Mouse (Mus musculus) T-helper 2 cell (primary cell): ENCODE measurements around the gene Ank3.

ENCODE experiments used
- in situ Hi-C: fragments of 300-600 bp; cut with MboI, MseI; formaldehyde crosslinking; loops from one replicate; pipeline ENCODE4 v1.15.1; 2025; ENCODE audit warnings: high pct_unique_total_duplicates

The Ank3 gene

DNA sequence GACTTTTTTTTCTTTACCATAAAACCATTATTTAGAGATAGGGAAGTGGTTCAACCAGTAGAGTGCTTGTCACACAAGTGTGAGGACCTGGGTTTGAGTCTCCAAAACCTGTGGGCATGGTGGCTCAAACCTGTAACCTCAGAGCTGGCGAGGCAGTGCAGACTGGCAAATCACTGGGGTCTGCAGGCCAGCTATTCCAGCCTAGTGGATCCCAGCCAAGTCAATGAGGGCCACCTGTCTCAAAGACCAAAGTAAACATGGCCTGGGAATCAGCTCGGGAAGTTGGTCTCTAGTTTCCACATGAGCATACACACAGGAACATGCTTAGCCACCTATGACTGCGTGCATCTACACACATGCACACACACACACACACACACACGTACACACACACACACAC, 552.9 kb downstream of the Ank3 start:
- in situ Hi-C loops, result no loop called here

DNA sequence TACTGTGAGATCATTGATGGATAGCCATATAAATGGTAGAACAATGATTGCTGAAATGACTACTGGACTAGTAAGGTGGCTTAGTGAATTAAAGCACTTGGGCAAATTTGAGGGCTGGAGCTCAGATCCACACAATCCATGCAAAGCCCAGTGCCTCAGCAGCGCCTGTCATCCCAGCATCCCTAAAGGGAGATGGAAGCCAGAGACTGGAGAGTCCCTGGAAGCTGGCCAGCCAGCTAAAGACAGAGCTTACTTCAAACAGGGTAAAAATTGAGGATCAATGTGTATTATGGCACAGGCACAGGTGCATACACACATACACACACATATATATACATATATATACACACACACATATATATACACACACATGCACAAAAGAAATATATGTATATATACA, 553.7 kb downstream of the Ank3 start:
- in situ Hi-C loops, result no loop called here

DNA sequence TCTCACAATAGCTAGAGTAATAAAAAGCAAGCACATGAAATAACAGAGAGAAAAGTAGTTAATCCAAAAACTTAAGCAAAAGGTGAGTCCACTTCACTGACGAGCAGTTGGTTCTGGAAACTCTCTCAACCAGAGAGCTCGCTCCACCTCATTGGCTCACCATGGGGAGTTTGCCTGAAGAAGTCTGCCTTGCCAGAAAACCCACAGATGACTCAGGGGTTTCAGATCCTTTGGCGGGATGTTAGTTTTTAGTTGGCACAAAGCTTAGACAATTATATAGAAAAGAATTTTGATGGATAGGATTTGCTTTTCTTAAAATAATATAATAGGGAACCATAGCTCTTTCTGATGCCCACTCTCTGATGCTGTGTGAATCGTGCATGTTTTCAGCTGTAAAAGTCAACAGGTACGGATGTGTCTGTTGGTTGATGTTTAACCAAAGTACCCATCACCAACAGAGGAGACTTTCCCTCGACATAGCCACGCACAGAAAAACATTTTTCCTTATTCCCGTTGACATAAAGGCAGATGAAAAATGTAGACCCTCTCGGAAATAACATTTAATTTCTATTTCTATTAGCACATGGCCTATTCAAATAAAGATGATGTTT, 556.2 kb downstream of the Ank3 start:
- in situ Hi-C loops, result loop anchor here (5.0 kb wide), 1 partner anchor 87 kb away; no protein-coding TSS in a partner anchor

DNA sequence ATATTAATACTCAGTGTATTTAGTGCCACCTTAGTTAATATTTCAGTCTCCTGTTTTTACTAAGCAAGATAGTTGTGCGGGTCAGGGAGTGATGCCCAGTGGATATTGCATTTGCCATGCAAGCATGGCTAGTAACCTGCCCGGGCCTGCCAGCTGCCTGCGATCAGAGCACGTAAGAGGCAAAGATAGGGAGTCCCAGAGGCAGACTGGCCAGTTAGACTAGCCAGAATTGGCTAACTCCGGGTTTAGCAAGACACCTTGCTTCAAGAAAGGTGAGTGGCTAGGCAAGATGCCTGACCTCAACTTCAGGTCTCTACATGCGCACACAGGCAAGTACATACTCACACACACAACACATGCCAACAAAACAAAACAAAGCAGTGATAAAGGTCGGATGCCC, 563.7 kb downstream of the Ank3 start:
- in situ Hi-C loops, result no loop called here

DNA sequence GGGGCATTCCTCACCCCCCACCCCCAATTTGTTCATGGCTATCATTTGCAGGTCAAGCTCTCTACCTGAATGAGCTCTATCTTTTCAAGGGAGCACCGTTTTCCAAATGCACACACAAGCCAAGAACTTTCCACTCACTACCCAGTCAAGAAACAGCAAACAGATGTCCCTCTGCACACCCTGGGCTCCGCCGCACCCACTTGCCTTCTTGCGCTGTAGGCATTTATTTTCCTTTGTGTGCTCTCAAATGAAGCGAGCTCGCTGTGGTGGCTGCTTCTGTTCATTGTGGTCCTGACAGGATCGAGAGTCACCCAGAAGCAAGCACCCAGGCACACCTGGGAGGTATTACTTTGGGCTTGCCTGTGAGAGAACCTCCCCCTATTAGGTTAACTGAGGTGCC, 564.4 kb downstream of the Ank3 start:
- in situ Hi-C loops, result no loop called here

DNA sequence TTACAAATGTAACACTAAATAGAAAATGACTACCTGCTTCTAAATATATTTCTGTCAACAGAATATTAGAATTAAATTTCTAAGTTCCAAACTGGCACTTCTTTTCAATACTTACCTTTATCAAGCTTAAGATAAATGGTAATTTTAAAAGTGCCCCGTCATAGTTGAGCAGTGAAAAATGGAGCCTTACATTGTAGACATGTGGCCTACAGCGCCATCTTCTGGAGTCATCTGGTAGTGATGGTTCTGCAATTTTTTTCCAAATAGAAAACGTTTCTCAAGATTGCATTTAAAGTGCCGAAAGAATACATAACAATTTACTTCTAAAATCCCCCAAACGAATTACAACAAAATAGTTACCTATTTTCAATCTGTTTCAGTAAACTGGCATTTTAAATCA, 566.0 kb downstream of the Ank3 start:
- in situ Hi-C loops, result no loop called here

DNA sequence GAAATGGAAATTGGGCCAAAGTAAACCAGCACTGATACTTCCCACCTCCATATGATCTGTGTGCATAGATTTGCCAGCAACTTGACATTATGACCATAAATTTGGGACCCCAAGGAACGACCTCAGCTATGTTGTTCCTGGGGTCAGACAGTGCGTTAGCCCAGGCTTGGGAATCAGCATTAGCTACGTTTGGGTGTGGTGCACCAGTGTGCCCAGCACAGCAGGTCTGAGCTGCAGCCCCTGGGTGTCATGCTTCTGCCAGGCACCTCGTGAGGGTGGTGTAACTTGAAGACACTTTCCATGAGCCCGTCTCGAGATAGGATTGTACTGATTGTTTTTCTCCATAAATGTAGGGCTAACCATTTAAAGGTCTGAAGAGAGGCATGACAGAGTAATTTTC, 566.5 kb downstream of the Ank3 start:
- in situ Hi-C loops, result no loop called here

DNA sequence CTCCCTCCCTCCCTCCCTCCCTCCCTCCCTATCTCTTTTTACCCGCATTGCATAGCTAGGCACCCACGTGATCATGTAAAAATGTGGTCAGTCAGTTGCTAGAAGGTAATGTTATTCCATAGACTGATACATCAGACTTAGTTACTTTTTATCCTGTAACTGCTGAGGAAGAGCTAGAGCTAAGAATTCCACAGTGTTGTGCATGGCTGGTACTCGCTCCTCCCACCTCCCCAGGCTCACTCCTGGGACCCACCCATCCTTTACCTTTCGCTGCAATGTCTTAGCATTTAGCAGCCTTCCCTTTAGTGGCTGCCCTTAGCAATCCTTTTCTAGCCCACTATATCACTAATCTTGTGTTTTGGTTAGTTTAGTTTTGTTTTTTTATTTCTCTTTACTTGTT, 569.4 kb downstream of the Ank3 start:
- in situ Hi-C loops, result no loop called here

DNA sequence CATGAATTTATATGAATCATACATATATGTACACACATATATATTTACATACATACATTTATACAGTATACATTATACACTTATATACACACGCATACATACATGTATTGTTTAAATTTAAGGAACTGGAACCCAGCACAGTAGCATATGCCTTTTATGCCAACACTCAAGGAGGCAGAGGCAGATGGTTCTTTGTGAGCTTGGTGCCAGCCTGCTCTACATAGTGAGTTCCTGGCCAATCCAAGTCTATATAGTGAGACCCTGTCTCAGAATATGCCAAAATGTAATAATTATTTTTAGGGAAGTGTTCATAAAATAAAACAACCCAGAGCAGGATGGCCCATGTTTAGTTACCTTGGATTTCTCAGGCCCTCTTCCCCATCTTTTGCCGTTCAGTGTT, 581.1 kb downstream of the Ank3 start:
- in situ Hi-C loops, result no loop called here

DNA sequence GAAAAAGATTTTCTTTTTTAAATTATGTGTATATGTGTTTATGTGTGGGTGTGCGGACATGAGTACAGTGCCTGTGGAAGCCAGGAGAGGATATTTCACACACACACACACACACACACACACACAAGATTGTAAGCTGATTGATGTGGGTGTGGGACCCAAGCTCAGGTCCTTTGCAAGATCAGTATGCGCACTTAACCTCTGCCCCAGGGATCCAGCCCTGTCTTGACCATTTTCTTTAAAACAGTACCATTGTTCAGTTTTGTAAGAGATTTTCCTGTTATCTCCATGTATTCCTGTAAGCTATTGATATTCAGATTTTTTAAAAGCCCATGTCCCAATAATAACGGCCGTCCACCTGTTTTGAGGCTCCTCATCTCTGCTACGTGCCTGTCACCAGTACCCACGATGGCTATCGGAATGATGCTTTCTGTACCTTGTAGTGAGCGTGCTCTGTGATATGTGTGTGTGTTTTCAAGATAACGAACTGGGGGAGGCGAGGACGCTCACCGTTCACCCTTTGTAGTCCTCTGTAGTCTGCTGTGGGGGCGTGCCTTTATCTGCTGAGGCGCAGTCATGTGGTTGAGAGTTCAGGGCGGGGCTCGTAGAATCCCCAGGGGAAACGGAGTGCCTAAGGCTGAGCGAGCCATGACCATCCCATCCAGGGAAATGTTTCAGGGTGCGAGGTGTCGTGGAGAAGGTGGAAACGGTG, 583.0 kb downstream of the Ank3 start:
- in situ Hi-C loops, result no loop called here

DNA sequence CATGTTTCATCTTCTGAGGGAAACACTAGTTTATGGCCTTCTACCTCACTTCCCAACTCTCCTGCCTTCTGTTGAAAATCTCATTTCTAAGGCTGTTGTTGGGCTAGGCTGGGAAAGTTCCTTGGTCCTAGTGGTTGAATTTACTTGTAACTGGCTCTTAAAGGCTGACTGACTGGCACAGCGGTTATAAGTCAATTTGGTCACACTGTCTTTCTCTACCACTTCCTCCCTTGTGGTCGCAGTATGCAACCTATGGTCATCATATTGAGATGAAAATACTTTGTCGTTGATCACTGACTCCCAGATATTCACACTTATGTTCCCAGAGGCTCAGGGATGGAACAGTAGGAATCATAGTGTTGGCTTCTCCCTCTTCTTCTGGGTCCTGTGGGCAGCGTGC, 584.1 kb downstream of the Ank3 start:
- in situ Hi-C loops, result no loop called here

DNA sequence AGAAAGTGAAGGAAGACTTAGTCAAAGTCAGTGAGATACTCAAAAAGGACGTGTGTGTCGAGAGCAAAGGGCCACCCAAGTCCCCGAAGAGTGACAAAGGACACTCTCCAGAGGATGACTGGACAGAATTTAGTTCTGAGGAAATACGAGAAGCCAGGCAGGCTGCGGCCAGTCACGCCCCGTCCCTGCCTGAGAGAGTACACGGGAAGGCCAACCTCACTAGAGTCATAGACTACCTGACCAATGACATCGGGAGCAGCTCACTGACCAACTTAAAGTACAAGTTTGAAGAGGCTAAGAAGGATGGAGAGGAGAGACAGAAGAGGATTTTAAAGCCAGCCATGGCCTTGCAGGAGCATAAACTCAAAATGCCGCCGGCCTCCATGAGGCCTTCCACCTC, 588.9 kb downstream of the Ank3 start:
- in situ Hi-C loops, result no loop called here

DNA sequence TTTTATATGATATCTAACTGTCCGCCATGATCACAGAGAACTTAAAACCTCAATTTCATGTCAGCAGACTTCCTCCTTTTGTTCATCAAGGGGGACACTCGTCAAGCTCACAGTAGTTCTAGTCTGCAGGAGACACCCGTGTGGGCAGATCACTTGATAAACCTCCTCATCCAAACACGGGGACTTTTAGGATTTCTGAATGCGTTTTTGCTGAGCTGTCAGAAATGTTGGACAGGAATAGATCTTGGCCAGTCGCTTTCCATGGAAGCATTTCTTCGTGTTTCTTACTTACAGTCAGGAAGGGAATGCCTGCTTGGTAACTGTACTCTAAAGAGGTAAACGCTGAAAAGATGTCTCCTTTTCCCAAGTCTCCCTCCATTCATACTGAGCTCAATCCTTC, 598.5 kb downstream of the Ank3 start:
- in situ Hi-C loops, result no loop called here

DNA sequence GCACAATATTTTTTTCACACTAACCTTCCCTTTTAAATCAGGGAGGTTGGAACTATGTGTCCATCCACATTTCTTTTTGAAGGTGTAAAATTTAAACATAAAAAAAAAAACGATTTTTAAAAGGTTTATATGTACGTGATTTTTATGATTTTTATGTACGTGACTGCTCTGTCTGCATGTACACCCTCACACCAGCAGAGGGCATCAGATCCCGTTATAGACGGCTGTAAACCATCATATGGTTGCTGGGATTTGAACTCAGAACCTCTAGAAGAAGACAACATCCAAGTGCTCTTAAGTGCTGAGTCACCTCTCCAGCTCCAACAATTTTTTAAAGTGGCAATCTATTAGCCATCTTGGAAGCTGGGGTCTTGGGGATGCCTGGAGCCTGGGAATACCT, 605.5 kb downstream of the Ank3 start:
- in situ Hi-C loops, result no loop called here

DNA sequence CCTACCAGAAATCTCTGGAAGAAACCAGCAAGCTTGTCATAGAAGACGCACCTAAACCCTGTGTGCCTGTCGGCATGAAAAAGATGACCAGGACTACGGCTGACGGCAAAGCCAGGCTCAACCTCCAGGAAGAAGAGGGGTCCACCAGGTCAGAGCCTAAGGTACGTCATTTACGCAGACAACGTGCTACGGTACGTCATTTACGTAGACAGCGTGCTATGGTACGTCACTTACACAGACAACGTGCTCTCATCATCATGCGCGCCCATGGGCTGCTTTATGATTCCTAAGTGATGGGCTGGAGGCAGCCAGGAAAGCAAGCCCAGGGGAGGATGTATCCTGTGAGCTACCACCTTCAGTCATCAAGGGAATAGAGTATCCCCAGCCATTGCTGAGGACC, 606.3 kb downstream of the Ank3 start:
- in situ Hi-C loops, result no loop called here

DNA sequence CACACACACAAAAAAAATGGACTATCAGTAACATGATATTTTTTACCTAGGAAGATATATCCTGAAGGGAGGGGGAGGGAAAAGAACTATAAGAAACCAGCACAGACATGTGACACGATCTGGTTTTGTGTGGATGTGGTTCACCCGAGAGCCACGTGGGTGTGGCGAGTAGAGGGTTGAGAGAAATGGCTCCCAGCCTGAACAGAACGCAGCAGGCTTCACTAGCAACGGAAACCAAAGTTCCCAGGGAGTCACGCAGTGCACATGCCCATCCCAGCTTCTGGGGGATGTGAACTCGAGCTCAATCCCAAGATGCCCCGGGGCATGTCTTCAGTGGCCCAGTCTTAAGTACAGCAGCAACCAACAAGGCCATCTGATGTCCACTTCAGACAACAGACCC, 607.8 kb downstream of the Ank3 start:
- in situ Hi-C loops, result no loop called here

DNA sequence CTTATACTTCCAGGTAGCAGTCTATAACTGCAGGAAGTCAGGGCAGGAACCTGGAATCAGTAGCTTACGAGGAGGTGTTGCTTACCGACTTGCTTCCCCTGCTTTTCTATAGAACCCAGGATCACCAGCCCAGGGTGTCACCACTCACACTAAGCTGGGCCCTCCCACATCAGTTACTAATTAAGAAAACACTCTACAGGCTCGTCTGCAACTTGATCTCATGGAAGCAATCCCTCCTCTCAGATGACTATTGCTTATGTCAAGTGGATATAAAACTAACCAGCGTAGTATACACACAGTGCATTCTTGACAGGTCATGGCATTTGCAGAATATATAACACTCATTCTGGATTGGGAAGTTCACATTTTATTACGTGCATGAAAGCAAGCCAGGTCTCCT, 613.2 kb downstream of the Ank3 start:
- in situ Hi-C loops, result no loop called here

DNA sequence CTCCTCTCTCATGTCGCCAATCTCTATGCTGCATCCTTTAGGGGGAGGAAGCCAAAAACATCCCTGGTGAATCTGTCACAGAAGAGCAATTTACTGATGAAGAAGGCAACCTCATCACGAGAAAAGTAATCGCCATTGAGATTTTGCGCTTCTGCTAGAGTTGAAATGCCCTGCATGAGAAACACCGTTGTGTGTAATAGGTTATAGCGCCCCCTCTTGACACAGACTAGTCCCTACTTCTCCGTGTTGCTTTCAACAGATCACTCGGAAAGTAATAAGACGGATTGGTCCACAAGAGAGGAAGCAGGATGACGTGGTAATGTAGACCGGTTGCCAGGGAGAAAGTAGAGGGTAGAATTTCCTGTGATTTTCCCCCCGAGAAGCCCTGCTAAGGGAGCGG, 615.4 kb downstream of the Ank3 start:
- in situ Hi-C loops, result no loop called here

DNA sequence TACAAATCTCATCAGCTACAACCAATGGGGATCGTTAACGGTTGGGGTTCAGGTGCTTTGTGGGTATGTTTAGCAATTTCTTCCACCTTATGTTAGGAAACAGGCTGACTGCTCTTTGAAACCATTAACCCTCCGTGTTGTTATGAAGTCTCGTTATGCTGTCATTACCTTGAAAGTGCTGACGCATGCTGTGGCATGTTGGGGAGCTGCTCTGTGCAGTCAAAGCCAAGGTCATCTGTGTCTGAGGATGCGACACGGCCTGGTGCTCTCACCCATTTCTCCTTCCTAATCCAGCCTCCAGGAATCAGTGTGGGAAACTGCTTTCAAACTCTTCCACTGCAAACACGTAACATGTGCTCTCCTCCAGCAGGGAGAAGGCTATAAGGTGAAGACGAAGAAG, 616.6 kb downstream of the Ank3 start:
- in situ Hi-C loops, result no loop called here

DNA sequence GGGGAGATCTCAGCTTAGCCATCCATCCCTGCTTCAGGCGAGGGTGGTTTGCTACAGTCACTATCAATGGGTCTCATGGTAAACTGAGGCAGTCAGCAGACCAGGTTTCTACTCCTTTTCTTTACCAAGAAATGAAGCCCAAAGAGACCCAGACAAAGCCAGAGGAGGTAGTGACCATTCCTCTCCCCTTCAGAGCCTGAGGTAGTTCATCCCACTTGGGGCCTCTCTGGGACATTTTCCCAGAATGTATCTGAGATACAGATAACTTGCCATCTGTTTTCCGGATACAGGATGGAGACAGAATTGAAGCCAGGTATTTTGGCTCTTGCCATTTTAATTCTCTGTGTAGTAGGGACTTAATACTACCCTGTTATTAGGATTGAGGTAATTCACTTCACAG, 620.1 kb downstream of the Ank3 start:
- in situ Hi-C loops, result no loop called here

DNA sequence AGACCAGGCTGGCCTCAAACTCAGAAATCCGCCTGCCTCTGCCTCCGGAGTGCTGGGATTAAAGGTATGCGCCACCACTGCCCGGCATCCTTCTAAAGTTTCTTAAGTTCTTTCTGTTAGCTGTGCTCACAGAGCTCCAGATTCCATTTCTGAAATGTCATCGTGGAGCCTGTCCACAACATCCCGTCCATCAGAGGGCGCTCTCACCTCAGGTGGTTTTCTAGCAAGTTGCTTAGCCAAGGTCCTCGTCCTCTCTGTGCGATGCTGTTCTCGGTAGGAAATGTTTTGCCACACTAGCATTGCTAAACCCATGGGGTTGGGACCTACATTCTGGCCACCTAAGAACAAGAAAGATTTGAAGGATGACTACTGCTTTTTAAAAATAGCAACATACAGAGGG, 623.1 kb downstream of the Ank3 start:
- in situ Hi-C loops, result loop anchor here (10.0 kb wide), 1 partner anchor 273 kb away; no protein-coding TSS in a partner anchor

DNA sequence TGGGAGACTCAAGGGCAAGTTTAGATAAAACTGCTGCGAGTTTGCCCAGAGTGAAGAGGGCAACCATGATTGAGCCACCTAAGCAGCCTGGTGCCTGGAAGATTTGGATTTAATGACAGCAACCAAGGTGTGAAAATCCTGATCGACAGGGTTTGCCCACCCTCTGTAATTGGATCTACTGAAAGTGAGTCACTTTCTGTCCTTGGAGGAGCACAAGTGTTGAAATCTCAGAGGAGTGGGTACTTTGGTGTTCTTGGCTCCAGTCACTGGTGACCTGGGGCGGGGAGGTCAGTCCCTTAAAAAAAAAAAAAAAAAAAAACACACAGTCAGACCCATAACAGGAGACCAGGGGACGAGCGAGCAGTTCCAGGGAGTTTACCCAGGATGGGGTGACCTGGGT, 624.0 kb downstream of the Ank3 start:
- in situ Hi-C loops, result loop anchor here (10.0 kb wide), 1 partner anchor 272 kb away; no protein-coding TSS in a partner anchor

DNA sequence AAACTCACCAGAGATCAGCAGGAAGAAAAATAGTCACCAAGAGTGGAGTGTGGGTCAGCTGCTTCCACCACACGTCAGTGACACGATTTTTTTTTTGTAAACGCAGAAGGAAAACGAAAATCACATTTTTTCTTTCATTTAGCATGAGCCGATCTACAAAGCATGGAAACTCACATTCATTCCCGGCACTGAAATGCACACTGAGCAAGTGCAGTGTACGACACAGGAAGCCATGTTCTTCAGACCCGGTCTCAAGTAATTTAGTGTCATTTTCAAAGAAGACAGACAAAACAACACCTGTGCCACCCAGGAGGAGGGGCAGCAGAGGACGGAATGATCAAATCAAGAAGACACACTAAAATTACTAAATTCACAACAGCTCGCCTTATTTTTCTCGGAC, 625.3 kb downstream of the Ank3 start:
- in situ Hi-C loops, result loop anchor here (10.0 kb wide), 1 partner anchor 271 kb away; no protein-coding TSS in a partner anchor

DNA sequence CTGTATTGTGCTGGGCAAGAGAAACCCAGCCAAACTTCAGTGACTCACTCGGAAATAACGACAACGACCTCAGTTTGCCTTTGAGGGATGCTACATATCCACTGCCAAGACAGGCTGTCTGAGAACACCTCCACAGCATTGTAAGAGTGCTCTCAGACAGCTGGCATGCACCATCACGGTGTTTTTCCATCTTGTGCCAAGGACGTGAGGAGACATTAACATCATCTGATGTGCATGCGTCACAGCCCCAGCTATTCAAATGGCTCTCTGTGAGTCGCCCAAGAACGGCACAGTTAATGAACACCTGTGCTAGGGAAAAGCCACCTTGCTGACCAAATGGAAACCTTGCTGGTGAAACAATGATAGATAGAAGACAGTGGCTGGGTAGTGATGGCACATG, 633.4 kb downstream of the Ank3 start:
- in situ Hi-C loops, result no loop called here
